Mouse (Mus musculus) stomach, embryonic 15.5 days (tissue): ENCODE results near the gene Rab11b. TPM values are rescaled to one million over a fixed set of nuclear protein-coding genes. Genes with fewer than 3 reads are reported as not detected.
A peak's percentile ranks its signal among the peaks of the same experiment; 100 is the strongest.
"Not testable (repeated sequence)": the region's sequence is repeated elsewhere in the genome, so short reads cannot be mapped to it uniquely, and the experiment has no call there.

Experiments
- ATAC-seq: fragments of 200-750 bp; cut with Nextera tagmentation; 2 replicates; pipeline ENCODE4 v1.8.0; 2017; ENCODE audit warnings: low read depth, moderate number of reproducible peaks, moderate TSS enrichment; ENCODE audit not compliant: insufficient read depth, low FRiP score
- H3K27ac ChIP-seq: fragments of 300-500 bp; sonication (generic); 2 replicates; pipeline ENCODE4 v1.5.1; 2015; ENCODE audit warnings: mild to moderate bottlenecking, inconsistent platforms
- H3K27me3 ChIP-seq: fragments of 300-500 bp; sonication (generic); replicated peaks from 2 replicates; pipeline ENCODE4 v1.6.1; 2015; ENCODE audit warnings: inconsistent platforms
- H3K36me3 ChIP-seq: fragments of 300-500 bp; sonication (generic); 2 replicates; pipeline ENCODE4 v1.6.1; 2015; ENCODE audit warnings: inconsistent platforms
- H3K4me1 ChIP-seq: fragments of 300-500 bp; sonication (generic); 2 replicates; pipeline ENCODE4 v1.6.1; 2015; ENCODE audit warnings: inconsistent platforms
- H3K4me2 ChIP-seq: fragments of 300-500 bp; sonication (generic); 2 replicates; pipeline ENCODE4 v1.6.1; 2015; ENCODE audit warnings: mild to moderate bottlenecking, inconsistent platforms
- H3K4me3 ChIP-seq: fragments of 300-500 bp; sonication (generic); replicated peaks from 2 replicates; pipeline ENCODE4 v1.5.1; 2015; ENCODE audit warnings: inconsistent platforms
- H3K9ac ChIP-seq: fragments of 300-500 bp; sonication (generic); 2 replicates; pipeline ENCODE4 v1.6.1; 2015; ENCODE audit warnings: inconsistent platforms
- H3K9me3 ChIP-seq: fragments of 300-500 bp; sonication (generic); 2 replicates; pipeline ENCODE4 v1.6.1; 2016; ENCODE audit warnings: inconsistent platforms
- WGBS: fragments of 180-500 bp; shearing (Covaris S2); methylation state at CpG from one replicate; pipeline ENCODE4 v1.1.7; 2015; 5-methylcytosine and 5-hydroxymethylcytosine counted together
- polyA plus RNA-seq: library from polyadenylated mRNA; unstranded; fragments of >200 nt; fragmentation: Nextera tagmentation; extraction: Ambion mirVana; gene quantifications from 2 replicates; pipeline ENCODE4 v1.2.1, GENCODE M21; 2015

Rab11b gene
- polyA plus RNA-seq, 1 experiment from 2014 or later: 249 TPM

GRCm38 (mm10) chr17:33732556-33733083, 27.7 kb downstream of the Rab11b start:
- H3K4me1 ChIP-seq, H3K27me3 ChIP-seq, H3K9ac ChIP-seq, H3K4me3 ChIP-seq, ATAC-seq, H3K27ac ChIP-seq, H3K36me3 ChIP-seq, H3K4me2 ChIP-seq, H3K9me3 ChIP-seq: not testable (repeated sequence)
- WGBS: 59% methylated on average over 9 of the region's 9 CpGs

GRCm38 (mm10) chr17:33729215-33729614, 31.1 kb downstream of the Rab11b start:
- ATAC-seq: no peak
- Histone ChIP-seq H3K4me1 (no peaks in the 10 kb centered on the region), H3K27me3 (no peaks in the 10 kb centered on the region), H3K4me3 (no peak overlapping the region), H3K36me3 (no peaks in the 10 kb centered on the region), H3K27ac (no peak overlapping the region), H3K4me2 (no peak overlapping the region), H3K9ac (no peak overlapping the region), H3K9me3 (no peaks in the 10 kb centered on the region)
- 65% methylated on average over 2 of the region's 2 CpGs for WGBS

GRCm38 (mm10) chr17:33728396-33728795, 31.9 kb downstream of the Rab11b start:
- Histone ChIP-seq H3K9ac (no peak overlapping the region), H3K4me2 (no peak overlapping the region), H3K9me3 (no peaks in the 10 kb centered on the region), H3K27me3 (no peaks in the 10 kb centered on the region), H3K4me3 (no peak overlapping the region), H3K36me3 (no peaks in the 10 kb centered on the region), H3K4me1 (no peaks in the 10 kb centered on the region), H3K27ac (no peak overlapping the region)
- 82% methylated on average over 2 of the region's 2 CpGs for WGBS
- ATAC-seq: no peak

GRCm38 (mm10) chr17:33719736-33720378, 40.5 kb downstream of the Rab11b start:
- ATAC-seq: no peak
- Histone ChIP-seq H3K9ac (no peak overlapping the region), H3K4me2 (no peak overlapping the region), H3K4me1 (0 out of 2 replicates have a peak, but pooled peaks cover 7% of the 10 kb centered on the region), H3K36me3 (no peaks in the 10 kb centered on the region), H3K4me3 (no peak overlapping the region), H3K27me3 (no peaks in the 10 kb centered on the region), H3K9me3 (no peaks in the 10 kb centered on the region), H3K27ac (no peak overlapping the region)
- WGBS: 93% methylated on average over 7 of the region's 7 CpGs

GRCm38 (mm10) chr17:33718944-33719725, 41.2 kb downstream of the Rab11b start:
- Histone ChIP-seq H3K36me3 (no peaks in the 10 kb centered on the region), H3K9ac (no peak overlapping the region), H3K9me3 (no peaks in the 10 kb centered on the region), H3K4me1 (0 out of 2 replicates have a peak, but pooled peaks cover 7% of the 10 kb centered on the region), H3K27ac (no peak overlapping the region), H3K4me2 (peak overlapping the region; percentile 75), H3K4me3 (peak overlapping the region; percentile 92), H3K27me3 (no peaks in the 10 kb centered on the region)
- no peak for ATAC-seq
- 44% methylated on average over 10 of the region's 10 CpGs for WGBS

GRCm38 (mm10) chr17:33718384-33718881, 41.9 kb downstream of the Rab11b start, which contains the start of gene March2:
Gene March2 (minus strand): TSS chr17:33718670.
- ATAC-seq: peak; percentile 100
- Histone ChIP-seq H3K9ac (peak within 1 kb of the TSS; percentile 63), H3K4me1 (0 out of 2 replicates have a peak, but pooled peaks cover 7% of the 10 kb centered on the region), H3K36me3 (no peaks in the 10 kb centered on the region), H3K9me3 (no peaks in the 10 kb centered on the region), H3K27ac (no peak within 1 kb of the TSS), H3K27me3 (no peaks in the 10 kb centered on the region), H3K4me3 (peak within 1 kb of the TSS; percentile 92), H3K4me2 (peak within 1 kb of the TSS; percentile 75)
- WGBS: under 1% methylated on average over 46 of the region's 46 CpGs

- WGBS: 6% methylated on average over 8 of the region's 8 CpGs
- Histone ChIP-seq H3K27me3 (no peaks in the 10 kb centered on the region), H3K9me3 (no peaks in the 10 kb centered on the region), H3K4me2 (peak overlapping the region; percentile 75), H3K4me1 (0 out of 2 replicates have a peak, but pooled peaks cover 7% of the 10 kb centered on the region), H3K27ac (no peak overlapping the region), H3K36me3 (no peaks in the 10 kb centered on the region), H3K9ac (peak overlapping the region; percentile 63), H3K4me3 (peak overlapping the region; percentile 92)
- ATAC-seq: no peak
These were observed 42.3 kb downstream of the Rab11b start for GRCm38 (mm10) chr17:33717982-33718381.

GRCm38 (mm10) chr17:33717246-33717645, 43.1 kb downstream of the Rab11b start:
- no peak overlapping the region for H3K9ac ChIP-seq
- H3K9me3 ChIP-seq: no peaks in the 10 kb centered on the region
- WGBS: 100% methylated on average over 1 of the region's 1 CpGs
- H3K4me2 ChIP-seq: no peak overlapping the region
- 0 out of 2 replicates have a peak, but pooled peaks cover 7% of the 10 kb centered on the region for H3K4me1 ChIP-seq
- no peaks in the 10 kb centered on the region for H3K36me3 ChIP-seq
- no peak overlapping the region for H3K4me3 ChIP-seq
- H3K27me3 ChIP-seq: no peaks in the 10 kb centered on the region
- H3K27ac ChIP-seq: no peak overlapping the region
- no peak for ATAC-seq

GRCm38 (mm10) chr17:33714779-33715178, 45.6 kb downstream of the Rab11b start:
- WGBS: 79% methylated on average over 1 of the region's 1 CpGs
- no peak overlapping the region for H3K4me3 ChIP-seq
- no peak overlapping the region for H3K9ac ChIP-seq
- H3K36me3 ChIP-seq: no peaks in the 10 kb centered on the region; the same call in 1 of the 2 replicates
- no peak overlapping the region for H3K27ac ChIP-seq
- H3K27me3 ChIP-seq: no peaks in the 10 kb centered on the region
- H3K4me2 ChIP-seq: no peak overlapping the region
- ATAC-seq: 0 out of 2 replicates have a peak, but pooled peaks have one; percentile 24
- H3K4me1 ChIP-seq: 0 out of 2 replicates have a peak, but pooled peaks cover 7% of the 10 kb centered on the region
- no peaks in the 10 kb centered on the region for H3K9me3 ChIP-seq

GRCm38 (mm10) chr17:33713271-33713670, 47.1 kb downstream of the Rab11b start:
- no peaks in the 10 kb centered on the region for H3K27me3 ChIP-seq
- H3K27ac ChIP-seq: no peak overlapping the region
- no peaks in the 10 kb centered on the region for H3K9me3 ChIP-seq
- WGBS: 76% methylated on average over 5 of the region's 5 CpGs
- H3K4me3 ChIP-seq: no peak overlapping the region
- no peak overlapping the region for H3K9ac ChIP-seq
- H3K4me2 ChIP-seq: no peak overlapping the region
- peak; percentile 89; the same call in 1 of the 2 replicates for ATAC-seq
- H3K4me1 ChIP-seq: 0 out of 2 replicates have a peak, but pooled peaks cover 7% of the 10 kb centered on the region
- H3K36me3 ChIP-seq: peaks cover 7% of the 10 kb centered on the region

- ATAC-seq: no peak
- 72% methylated on average over 3 of the region's 3 CpGs for WGBS
- H3K4me3 ChIP-seq: no peak overlapping the region
- no peaks in the 10 kb centered on the region for H3K9me3 ChIP-seq
- H3K27ac ChIP-seq: no peak overlapping the region
- no peaks in the 10 kb centered on the region for H3K27me3 ChIP-seq
- H3K4me1 ChIP-seq: no peaks in the 10 kb centered on the region
- no peak overlapping the region for H3K9ac ChIP-seq
- peaks cover 7% of the 10 kb centered on the region for H3K36me3 ChIP-seq
- H3K4me2 ChIP-seq: no peak overlapping the region
These were observed 50.5 kb downstream of the Rab11b start for GRCm38 (mm10) chr17:33709834-33710233.
